Mouse (Mus musculus) embryonic facial prominence, embryonic 11.5 days (tissue): Measurements from ENCODE around the gene B4galt5. TPM values are rescaled to one million over a fixed set of nuclear protein-coding genes. Genes with fewer than 3 reads are reported as not detected.

ENCODE experiments used
- ATAC-seq: fragments of 200-750 bp; cut with Nextera tagmentation; replicated peaks from 2 replicates; pipeline ENCODE4 v1.8.0; 2017; ENCODE audit warnings: low read depth; ENCODE audit not compliant: insufficient number of reproducible peaks, low FRiP score, low TSS enrichment
- DNase-seq: peaks from one replicate; pipeline ENCODE4 v3.0.0-alpha.2; 2015; ENCODE audit warnings: low spot score
- H3K27ac ChIP-seq: fragments of 300-500 bp; sonication (generic); replicated peaks from 2 replicates; pipeline ENCODE4 v1.5.1; 2014; ENCODE audit warnings: mild to moderate bottlenecking, low read depth, low read length, control low read depth
- H3K27me3 ChIP-seq: fragments of 300-500 bp; sonication (generic); 2 replicates; pipeline ENCODE4 v1.6.1; 2014; ENCODE audit warnings: mild to moderate bottlenecking, low read length, moderate library complexity, mixed read lengths; ENCODE audit not compliant: control insufficient read depth, insufficient read depth
- H3K36me3 ChIP-seq: fragments of 300-500 bp; sonication (generic); replicated peaks from 2 replicates; pipeline ENCODE4 v1.6.1; 2014; ENCODE audit warnings: low read depth, mild to moderate bottlenecking, low read length, moderate library complexity, mixed read lengths; ENCODE audit not compliant: control insufficient read depth, insufficient read depth
- H3K4me1 ChIP-seq: fragments of 300-500 bp; sonication (generic); 2 replicates; pipeline ENCODE4 v1.6.1; 2014; ENCODE audit warnings: low read length, mixed read lengths; ENCODE audit not compliant: control insufficient read depth, insufficient read depth
- H3K4me2 ChIP-seq: fragments of 300-500 bp; sonication (generic); 2 replicates; pipeline ENCODE4 v1.6.1; 2014; ENCODE audit warnings: low read depth, mild to moderate bottlenecking, control low read depth, low read length, moderate library complexity
- H3K4me3 ChIP-seq: fragments of 300-500 bp; sonication (generic); 2 replicates; pipeline ENCODE4 v1.5.1; 2014; ENCODE audit warnings: low read depth, low read length, control low read depth
- H3K9ac ChIP-seq: fragments of 300-500 bp; sonication (generic); replicated peaks from 2 replicates; pipeline ENCODE4 v1.6.1; 2014; ENCODE audit warnings: mild to moderate bottlenecking, control low read depth, low read length
- H3K9me3 ChIP-seq: fragments of 300-500 bp; sonication (generic); replicated peaks from 2 replicates; pipeline ENCODE4 v1.6.1; 2016; ENCODE audit warnings: mild to moderate bottlenecking, low read length, inconsistent platforms, mixed read lengths; ENCODE audit not compliant: control insufficient read depth
- WGBS: fragments of 180-500 bp; shearing (Covaris S2); extraction: QIAGEN DNeasy Blood & Tissue Kit; methylation state at CpG from one replicate; pipeline ENCODE4 v1.1.7; 2014; 5-methylcytosine and 5-hydroxymethylcytosine counted together
- polyA plus RNA-seq: library from polyadenylated mRNA; unstranded; fragments of >200 nt; fragmentation: Nextera tagmentation; extraction: Ambion mirVana; gene quantifications from 2 replicates; pipeline ENCODE4 v1.2.1, GENCODE M21; 2014

Gene B4galt5
- polyA plus RNA-seq, 1 experiment from 2014 or later = 17.0 TPM

DNA sequence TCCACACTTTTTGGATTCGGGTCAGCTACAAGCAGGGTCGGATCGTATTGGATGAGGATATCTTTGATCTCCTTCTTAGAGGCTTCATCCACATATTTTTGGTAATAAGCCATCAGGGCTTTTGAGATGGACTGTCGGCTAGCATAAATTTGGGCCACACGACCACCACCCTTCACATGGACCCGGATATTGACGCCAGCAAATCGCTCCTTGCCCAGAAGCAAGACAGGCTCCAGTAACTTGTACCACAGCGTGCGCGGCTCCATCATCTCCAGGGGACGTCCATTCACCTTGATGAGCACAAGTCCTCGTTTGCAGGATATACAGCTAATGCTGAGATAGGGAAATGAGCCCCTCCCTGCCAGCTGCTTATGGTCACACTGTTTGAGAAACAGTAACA is 67.5 kb downstream of the B4galt5 start:
- Histone ChIP-seq H3K4me2 (no peak overlapping the region), H3K4me1 (no peaks in the 10 kb centered on the region), H3K27me3 (no peaks in the 10 kb centered on the region), H3K9me3 (no peaks in the 10 kb centered on the region), H3K9ac (no peak overlapping the region), H3K27ac (no peak overlapping the region), H3K36me3 (no peaks in the 10 kb centered on the region), H3K4me3 (no peak overlapping the region)
- 93% methylated on average over 13 of the region's 13 CpGs for WGBS
- no peak for DNase-seq
- no peak for ATAC-seq

GRCm38 (mm10) chr2:167280986-167281310 is 68.0 kb downstream of the B4galt5 start:
- H3K27me3 ChIP-seq = no peaks in the 10 kb centered on the region
- WGBS = 81% methylated on average over 4 of the region's 4 CpGs
- no peaks in the 10 kb centered on the region for H3K36me3 ChIP-seq
- ATAC-seq = 0 out of 2 replicates have a peak, but pooled peaks have one; percentile 29
- H3K4me3 ChIP-seq = no peak overlapping the region
- H3K4me1 ChIP-seq = no peaks in the 10 kb centered on the region
- no peak for DNase-seq
- no peak overlapping the region for H3K9ac ChIP-seq
- H3K9me3 ChIP-seq = no peaks in the 10 kb centered on the region
- H3K4me2 ChIP-seq = no peak overlapping the region
- no peak overlapping the region for H3K27ac ChIP-seq

GRCm38 (mm10) chr2:167280090-167280985 is 68.6 kb downstream of the B4galt5 start:
- no peak overlapping the region for H3K4me2 ChIP-seq
- ATAC-seq (peak; percentile 80), DNase-seq (peak; percentile 82)
- no peaks in the 10 kb centered on the region for H3K36me3 ChIP-seq
- H3K4me1 ChIP-seq = no peaks in the 10 kb centered on the region
- 45% methylated on average over 26 of the region's 26 CpGs for WGBS
- no peaks in the 10 kb centered on the region for H3K9me3 ChIP-seq
- no peak overlapping the region for H3K9ac ChIP-seq
- H3K4me3 ChIP-seq = no peak overlapping the region
- no peaks in the 10 kb centered on the region for H3K27me3 ChIP-seq
- no peak overlapping the region for H3K27ac ChIP-seq

GRCm38 (mm10) chr2:167278751-167279526 is 70.0 kb downstream of the B4galt5 start:
- no peak overlapping the region for H3K4me2 ChIP-seq
- 63% methylated on average over 17 of the region's 17 CpGs for WGBS
- peak; percentile 76 for DNase-seq
- no peaks in the 10 kb centered on the region for H3K36me3 ChIP-seq
- H3K9ac ChIP-seq = no peak overlapping the region
- H3K27me3 ChIP-seq = no peaks in the 10 kb centered on the region
- no peaks in the 10 kb centered on the region for H3K4me1 ChIP-seq
- ATAC-seq = no peak; the same call in 1 of the 2 replicates
- H3K27ac ChIP-seq = no peak overlapping the region
- H3K4me3 ChIP-seq = no peak overlapping the region
- H3K9me3 ChIP-seq = no peaks in the 10 kb centered on the region

DNA sequence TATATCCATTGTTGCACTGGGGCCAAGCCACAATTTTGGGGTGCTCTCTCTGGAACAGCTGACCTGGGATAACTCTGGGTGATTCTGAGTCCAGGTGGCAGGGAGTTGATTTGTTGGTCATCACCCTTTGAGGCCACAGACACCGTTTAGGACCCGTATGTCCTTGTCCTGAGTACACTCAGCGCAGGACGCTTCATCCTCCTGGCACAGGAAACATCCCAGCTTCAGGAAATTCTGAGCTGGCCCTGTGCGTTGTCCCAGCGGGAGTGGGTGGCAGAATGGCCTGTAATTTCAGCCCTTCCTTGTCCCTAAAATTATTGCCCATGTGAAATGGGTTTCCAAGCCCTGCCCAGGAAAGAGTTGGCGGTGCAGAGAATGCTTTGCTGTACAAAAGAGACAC is 71.0 kb downstream of the B4galt5 start:
- WGBS = 86% methylated on average over 7 of the region's 7 CpGs
- no peaks in the 10 kb centered on the region for H3K4me1 ChIP-seq
- ATAC-seq = no peak
- H3K36me3 ChIP-seq = no peaks in the 10 kb centered on the region
- no peak overlapping the region for H3K4me3 ChIP-seq
- no peak overlapping the region for H3K9ac ChIP-seq
- DNase-seq = no peak
- H3K4me2 ChIP-seq = no peak overlapping the region
- no peaks in the 10 kb centered on the region for H3K9me3 ChIP-seq
- no peak overlapping the region for H3K27ac ChIP-seq
- no peaks in the 10 kb centered on the region for H3K27me3 ChIP-seq

DNA sequence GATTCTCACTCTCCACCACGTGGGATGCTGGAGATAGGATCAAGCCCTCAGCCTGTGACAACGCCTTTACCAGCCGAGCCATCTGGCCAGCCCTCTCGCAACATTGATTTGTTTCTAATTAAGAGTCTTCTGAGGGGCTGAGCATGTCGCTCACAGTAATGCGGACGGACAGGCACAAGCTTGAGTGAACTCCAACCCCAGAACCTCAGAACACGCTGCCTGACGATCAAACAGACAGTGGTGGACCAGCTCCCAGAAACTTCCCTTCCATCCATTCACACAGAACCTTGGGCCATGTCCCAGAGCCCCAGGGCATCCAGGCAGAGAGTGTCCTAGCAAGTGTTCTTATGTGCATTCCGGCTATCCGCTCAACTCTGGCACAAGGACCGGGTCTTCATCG is 72.0 kb downstream of the B4galt5 start:
- Histone ChIP-seq H3K27ac (no peak overlapping the region), H3K9me3 (no peaks in the 10 kb centered on the region), H3K9ac (no peak overlapping the region), H3K36me3 (no peaks in the 10 kb centered on the region), H3K4me2 (no peak overlapping the region), H3K27me3 (no peaks in the 10 kb centered on the region), H3K4me1 (no peaks in the 10 kb centered on the region), H3K4me3 (no peak overlapping the region)
- WGBS = 64% methylated on average over 13 of the region's 13 CpGs
- ATAC-seq (no peak), DNase-seq (no peak)

GRCm38 (mm10) chr2:167275856-167276255 is 73.1 kb downstream of the B4galt5 start:
- Histone ChIP-seq H3K9me3 (no peaks in the 10 kb centered on the region), H3K4me2 (no peak overlapping the region), H3K4me3 (no peak overlapping the region), H3K36me3 (no peaks in the 10 kb centered on the region), H3K27ac (no peak overlapping the region), H3K9ac (no peak overlapping the region), H3K27me3 (no peaks in the 10 kb centered on the region), H3K4me1 (no peaks in the 10 kb centered on the region)
- no peak for DNase-seq
- WGBS = 86% methylated on average over 10 of the region's 10 CpGs
- no peak for ATAC-seq
